Mouse (Mus musculus) mature B cell (primary cell): ENCODE results near the gene Serpinb3c.
"Not testable (repeated sequence)": the region's sequence is repeated elsewhere in the genome, so short reads cannot be mapped to it uniquely, and the experiment has no call there.

ENCODE experiments used
- in situ Hi-C: fragments of 300-500 bp; cut with MboI; formaldehyde crosslinking; loops from 2 replicates; pipeline ENCODE4 v1.14.3; 2019

Gene Serpinb3c

GRCm38 (mm10) chr1:107278261-107278660, at the start of gene Serpinb3c, which contains the start of gene Serpinb3b:
Gene Serpinb3c (minus strand): TSS chr1:107278371.
Gene Serpinb3b (minus strand): TSS chr1:107278361.
- in situ Hi-C loops: not testable (repeated sequence)

DNA sequence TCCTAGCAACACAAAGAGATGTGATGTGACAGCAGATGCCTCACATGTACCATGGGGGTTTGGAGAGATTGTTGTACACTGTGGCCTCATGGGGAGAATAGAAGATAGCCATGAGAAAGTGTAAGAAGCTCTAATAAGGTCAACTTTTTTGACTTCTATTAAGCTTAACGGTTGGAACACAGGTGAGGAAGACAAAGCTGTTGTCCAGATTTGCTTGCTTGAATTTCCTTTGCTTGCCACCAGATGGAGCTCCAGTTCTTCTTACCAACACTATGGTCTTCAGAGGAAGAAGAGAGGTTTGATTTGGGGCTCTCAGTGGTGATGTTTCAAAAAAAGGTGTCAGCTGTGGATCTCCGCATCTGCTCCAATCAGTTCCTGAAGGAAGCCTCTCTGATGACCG, 35.0 kb downstream of the Serpinb3c start:
- in situ Hi-C loops: loop anchor here (5.0 kb wide), 1 partner anchor 239 kb away; no protein-coding TSS in a partner anchor
